Mouse (Mus musculus) cerebellum, postnatal 14 days (tissue): ENCODE data around the gene Wnt9a.
"Not testable (repeated sequence)": the region's sequence is repeated elsewhere in the genome, so short reads cannot be mapped to it uniquely, and the experiment has no call there.

Experiments
- DNase-seq, 2 experiments: peaks; one replicate each; pipeline ENCODE4 v3.0.0; 2021; ENCODE audit warnings: mixed read lengths in 2 of 2

Gene Wnt9a

GRCm38 (mm10) chr11:59306461-59307421 lies at the start of gene Wnt9a:
Gene Wnt9a (plus strand): TSS chr11:59306928.
- peak; percentile 52 to 57 for DNase-seq

- DNase-seq = no peak
Measured at GRCm38 (mm10) chr11:59259647-59260046, 47.1 kb upstream of the Wnt9a start.

DNA sequence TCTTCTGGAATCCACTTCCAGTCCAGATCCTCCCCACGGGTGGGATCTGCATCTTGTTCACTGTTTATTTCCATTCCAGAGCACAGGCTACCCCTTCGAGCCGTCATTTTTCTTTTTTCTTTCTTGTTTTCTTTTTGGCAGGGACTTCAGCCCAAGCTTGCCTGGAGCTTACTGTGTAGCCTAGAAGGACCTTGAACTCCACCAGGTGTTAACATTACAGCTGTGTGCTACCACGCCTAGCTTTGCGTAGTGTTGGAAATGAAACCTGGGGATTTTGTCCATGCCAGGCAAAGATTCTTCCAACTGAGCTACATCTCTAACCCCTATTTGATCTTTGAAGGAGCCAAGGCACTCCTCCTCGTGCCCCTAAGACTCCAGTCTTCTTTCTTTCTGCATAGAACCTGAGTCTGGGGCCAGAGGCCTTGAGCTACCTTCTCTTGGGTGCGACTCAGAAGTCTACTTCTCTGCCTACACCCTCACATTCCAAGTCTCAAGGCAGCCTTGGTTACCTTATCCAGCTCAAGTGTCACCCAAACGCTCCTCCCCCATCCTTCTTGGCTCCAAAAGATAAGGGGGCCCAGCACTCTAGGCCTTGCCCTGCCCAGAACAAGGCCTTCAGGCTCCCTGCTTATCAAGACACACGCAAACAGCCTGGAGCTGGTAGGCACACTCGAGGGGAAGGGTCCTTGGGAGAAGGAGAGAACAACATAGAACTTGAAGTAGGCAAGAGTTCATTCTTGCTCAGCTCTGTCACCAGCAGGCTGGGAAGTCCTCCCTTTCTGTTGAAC lies 45.8 kb upstream of the Wnt9a start:
- no peak for DNase-seq

GRCm38 (mm10) chr11:59262308-59262707 lies 44.4 kb upstream of the Wnt9a start:
- DNase-seq = no peak

GRCm38 (mm10) chr11:59263870-59264563 lies 42.7 kb upstream of the Wnt9a start:
- DNase-seq = peak; percentile 51 to 59

DNA sequence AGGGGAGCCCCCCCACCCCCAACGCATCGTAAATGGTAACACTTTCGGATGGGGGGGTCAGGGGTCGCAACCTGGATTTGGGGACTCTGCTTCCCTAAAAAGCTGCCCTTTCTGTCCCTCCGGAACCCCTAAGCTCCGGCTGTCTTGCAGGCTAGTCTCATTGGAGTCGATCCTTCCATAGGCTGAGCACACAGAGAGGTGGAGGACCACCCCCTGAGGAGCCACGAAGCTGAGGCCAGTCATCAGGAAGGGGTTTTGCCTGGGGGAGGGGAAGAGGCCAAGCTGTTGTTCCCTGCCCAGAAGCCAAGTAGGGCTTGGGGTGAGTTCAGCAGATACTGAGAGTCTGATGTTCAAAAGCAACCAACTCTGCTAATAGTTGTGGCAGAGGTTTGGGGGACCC lies 42.1 kb upstream of the Wnt9a start:
- DNase-seq = peak in 1 of 2 experiments; percentile 26

DNA sequence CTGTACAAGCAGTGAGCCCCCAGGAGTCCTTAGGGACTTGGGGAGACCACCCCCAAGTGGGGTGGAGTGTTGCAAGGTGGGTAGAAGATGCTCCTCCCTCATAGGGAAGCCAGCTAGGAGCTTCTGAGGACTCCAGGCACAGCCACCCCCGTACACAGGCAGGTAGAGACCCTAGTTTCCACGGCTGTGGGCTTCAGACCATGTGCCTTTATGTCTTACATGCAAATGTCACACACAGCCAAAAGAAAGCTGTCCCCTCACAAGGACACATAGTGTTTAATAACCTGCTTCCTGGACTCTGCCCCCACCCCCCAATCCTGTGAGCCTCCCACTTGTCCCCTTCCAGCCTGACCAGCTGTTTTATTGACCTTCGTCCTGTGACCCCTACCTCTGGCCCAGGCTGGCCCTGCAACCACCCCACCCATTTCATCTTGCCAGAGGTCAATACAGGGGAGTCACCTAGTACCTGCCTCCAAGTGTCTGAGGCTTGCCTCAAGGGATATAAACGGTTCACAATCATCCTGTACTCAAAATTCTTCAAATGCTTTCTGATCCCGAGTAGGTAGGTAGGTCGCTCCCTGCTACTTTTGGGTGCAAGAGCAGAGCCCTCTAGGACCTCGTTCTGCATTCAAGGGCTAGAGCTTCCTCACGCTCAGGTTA lies 41.4 kb upstream of the Wnt9a start:
- DNase-seq = no peak

DNA sequence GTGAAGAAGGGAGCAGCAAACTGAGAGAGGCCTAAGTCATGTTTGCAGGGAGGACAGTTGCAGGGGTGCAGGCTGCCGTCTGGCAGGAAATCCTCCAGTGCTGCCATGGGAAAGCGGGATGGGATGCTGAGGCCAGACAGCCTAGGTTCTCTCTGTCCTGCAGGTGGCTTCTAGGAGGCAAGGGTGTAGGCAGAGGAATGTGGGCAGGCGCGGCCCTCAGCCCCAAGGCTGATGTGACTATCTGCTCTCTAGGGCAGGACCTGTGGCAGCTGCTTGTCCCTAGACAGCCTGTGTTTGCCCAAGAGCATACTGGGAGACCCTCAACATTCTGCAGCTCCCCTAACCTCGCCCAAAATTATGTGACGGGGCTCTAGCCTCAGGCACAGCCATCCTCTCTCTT lies 40.0 kb upstream of the Wnt9a start:
- no peak for DNase-seq

DNA sequence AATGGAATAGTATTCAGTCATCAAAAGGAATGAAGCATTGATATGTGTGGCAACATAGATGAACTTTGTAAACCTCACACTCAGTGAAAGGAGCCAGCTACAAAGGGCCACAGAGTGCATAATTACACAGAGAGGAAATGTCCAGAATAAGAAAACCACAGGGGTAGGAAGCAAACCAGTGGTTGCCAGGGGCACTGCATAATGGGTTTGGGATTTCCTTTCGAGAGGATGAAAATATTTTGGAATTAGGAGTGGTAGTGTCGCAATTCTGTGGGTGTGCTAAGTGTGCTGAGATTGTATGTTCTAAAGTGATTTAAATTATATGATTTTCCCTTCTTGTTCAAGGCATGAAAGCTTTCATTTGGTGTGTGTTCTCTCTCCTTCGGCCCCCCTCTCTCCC lies 32.5 kb upstream of the Wnt9a start:
- no peak for DNase-seq

GRCm38 (mm10) chr11:59276877-59277276 lies 29.9 kb upstream of the Wnt9a start:
- no peak for DNase-seq

DNA sequence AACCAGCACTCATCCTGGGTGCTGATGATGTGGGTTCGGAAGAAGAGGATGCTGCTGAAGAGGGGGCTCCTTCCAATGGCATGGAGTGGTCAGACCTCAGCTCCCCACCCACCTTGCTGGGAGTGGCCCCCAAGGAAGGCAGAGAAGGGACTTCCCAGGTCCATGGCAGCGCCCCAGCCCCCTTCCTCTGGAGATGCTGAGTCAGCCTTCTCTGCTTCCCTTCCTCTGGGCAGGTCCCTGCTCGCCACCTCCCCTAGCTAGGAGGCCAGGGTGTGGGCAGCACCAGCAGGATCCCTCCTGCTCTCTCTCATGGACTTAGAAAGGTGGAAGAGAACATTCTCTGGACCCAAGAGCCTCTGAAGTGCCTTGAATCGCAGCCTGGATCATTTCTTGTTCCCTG lies 28.7 kb upstream of the Wnt9a start:
- DNase-seq = no peak

- DNase-seq = no peak
Measured at GRCm38 (mm10) chr11:59282111-59282510, 24.6 kb upstream of the Wnt9a start.

- peak; percentile 92 for DNase-seq
Measured at GRCm38 (mm10) chr11:59282933-59283332, 23.8 kb upstream of the Wnt9a start.

DNA sequence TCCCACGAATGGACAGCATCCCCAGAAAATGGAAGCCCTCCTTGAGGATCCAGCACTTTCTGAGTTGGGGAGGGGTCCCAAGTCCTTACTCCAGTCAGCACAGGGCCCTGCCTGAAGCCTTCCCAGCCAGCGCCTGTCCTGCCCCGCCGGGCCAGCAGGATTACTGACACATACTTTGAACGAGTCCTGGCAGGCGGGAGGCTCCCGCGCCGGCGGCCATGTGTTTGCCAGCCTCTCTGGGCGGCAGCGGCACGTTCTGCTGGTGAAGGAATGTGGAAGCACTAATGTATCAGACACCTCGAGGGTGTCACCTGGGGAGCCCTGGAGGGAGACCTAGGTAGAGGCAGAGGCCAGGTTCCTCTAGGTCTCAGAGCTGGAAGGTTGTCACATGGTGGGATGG lies 22.6 kb upstream of the Wnt9a start:
- peak; percentile 46 to 59 for DNase-seq

DNA sequence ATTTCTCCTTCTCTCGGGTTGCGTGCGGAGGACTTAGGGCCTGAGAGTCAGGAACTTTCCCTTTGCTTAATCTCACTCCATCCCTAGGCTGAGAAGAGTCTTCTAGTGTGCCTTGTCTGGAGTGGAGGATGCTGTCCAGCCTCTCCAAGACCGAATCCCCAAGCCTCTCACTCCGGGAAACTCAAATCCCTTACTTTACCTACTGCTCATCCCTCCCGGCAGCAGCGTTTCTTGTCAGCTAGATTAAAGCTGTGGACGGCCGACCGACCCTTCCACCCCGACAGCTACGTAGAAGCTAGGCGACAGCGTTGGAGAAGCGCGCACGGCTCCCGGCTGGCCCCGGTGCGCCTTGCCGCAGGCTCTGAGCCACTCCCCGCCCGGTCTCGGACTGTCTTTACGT lies 17.0 kb upstream of the Wnt9a start:
- no peak for DNase-seq

DNA sequence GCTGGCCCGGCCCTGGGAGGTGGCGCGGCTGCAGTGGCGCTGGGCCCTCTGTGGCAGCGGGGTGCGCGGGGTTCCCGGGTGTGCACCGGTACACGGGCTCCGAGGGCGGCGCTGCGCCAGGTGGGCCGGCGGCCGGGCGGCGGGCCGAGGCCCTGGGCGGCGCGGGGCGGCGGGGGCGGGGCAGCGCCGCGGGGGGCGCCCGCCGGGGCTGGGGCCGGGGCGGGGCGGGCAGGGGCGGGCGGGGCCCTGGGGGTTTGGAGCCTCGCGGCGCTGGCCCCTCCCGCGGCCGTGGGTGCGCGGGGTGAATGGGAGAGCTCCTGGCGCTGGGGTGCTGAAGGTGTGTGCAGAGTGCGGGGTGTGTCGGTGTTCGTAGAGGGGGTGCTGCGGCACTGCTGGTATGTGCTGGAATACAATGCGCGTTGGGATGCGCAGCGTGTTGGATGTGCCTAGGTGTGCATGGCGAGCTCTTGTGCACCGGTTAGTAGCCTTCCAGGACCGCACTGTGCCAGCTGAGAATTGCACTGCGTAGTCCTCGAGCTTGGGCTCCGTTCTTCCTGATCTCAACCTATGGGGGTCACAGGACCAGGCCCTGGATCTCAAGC lies 15.9 kb upstream of the Wnt9a start, which contains the start of gene Wnt3a:
TSS of gene Wnt3a (minus strand) at position 51 of the 602 bp plus-strand sequence.
- no peak for DNase-seq

DNA sequence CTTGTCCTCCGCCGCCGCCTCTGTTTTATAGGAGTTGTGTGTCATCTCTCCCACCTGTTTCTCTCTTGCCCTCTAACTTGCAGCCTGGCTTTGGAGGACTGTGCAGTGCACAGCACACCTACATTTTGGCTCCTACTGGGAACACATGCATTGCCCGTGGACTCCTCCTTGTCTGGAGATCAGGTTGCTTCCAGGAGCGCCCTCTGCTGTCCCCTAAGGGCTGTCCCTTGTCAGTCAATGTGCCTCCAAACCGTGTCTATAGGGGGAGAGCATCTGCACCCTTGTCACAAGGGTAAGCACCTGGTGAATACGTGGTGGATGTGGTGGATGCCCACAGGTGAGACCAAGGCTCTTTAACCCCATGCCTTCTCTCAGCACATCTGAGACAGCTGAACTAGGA lies 13.1 kb upstream of the Wnt9a start:
- DNase-seq = peak; percentile 65 to 77

DNA sequence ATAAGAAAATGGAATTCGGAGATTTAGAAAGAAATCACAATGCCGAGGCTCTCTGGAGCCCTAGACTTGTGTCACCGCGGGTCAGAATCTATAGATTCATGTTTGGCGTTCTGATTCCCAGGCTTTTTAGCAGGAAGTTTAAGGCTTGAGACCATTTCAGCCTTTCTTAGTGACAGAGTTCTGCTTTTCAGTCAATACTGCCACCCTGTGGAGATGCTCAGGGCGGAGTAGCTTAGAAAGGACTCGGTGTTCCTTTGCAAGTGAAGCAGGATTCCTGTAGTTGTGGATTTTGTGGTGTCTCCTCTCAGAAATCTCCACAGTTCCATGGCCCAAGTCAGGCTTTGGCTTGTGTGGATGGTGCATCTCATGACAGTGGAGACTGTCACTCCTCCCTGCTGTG lies 8.8 kb upstream of the Wnt9a start:
- peak; percentile 77 to 83 for DNase-seq

GRCm38 (mm10) chr11:59300185-59300584 lies 6.5 kb upstream of the Wnt9a start:
- peak; percentile 39 to 58 for DNase-seq

DNA sequence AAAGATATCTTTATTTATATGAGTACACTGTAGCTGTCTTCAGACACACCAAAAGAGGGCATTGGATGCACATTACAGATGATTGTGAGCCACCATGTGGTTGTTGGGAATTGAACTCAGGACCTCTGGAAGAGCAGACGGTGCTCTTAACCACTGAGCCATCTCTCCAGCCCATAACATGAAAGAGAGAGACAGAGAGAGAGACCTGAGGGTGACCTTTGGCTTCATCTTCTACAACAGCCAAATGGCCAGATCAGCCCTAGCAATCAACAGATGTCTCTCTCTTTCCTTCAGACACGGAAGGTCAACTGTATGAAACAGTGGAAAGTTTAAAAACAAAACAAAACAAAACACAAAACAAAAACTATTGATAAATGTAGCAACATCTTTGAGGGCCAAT lies 5.7 kb upstream of the Wnt9a start:
- DNase-seq = not testable (repeated sequence)

GRCm38 (mm10) chr11:59302700-59303569 lies 3.8 kb upstream of the Wnt9a start:
- peak; percentile 97 for DNase-seq
